Mouse (Mus musculus): ENCODE data around the gene Tas2r102. TPM values are rescaled to one million over a fixed set of nuclear protein-coding genes. Genes with fewer than 3 reads are reported as not detected.

Gene Tas2r102
- polyA plus RNA-seq (2015; fragmentation: Nextera tagmentation; extraction: Ambion mirVana), result not detected in 2 replicates

GRCm38 (mm10) chr6:132761831-132762230 is at the start of gene Tas2r102:
TSS of gene Tas2r102 (plus strand) at chr6:132762131.
- TF ChIP-seq CTCF (IDR thresholded peaks at IDR 0.05; ENCODE audit: low read depth), result no peak
- H3K9me3 ChIP-seq (ENCODE audit: control insufficient read depth), result no peaks in the 10 kb centered on the region
- WGBS, result 95% methylated on average over 2 of the region's 2 CpGs
- no peak for ATAC-seq
- no peaks in the 10 kb centered on the region for H3K4me1 ChIP-seq (replicated peaks; ENCODE audit: control insufficient read depth, insufficient read depth, low read length)
- no peak within 1 kb of the TSS for H3K4me2 ChIP-seq (replicated peaks; ENCODE audit: low read depth)
- H3K36me3 ChIP-seq (ENCODE audit: control insufficient read depth, insufficient read depth), result no peaks in the 10 kb centered on the region
- H3K9ac ChIP-seq (ENCODE audit: low read depth, low read length), result no peak within 1 kb of the TSS
- no peaks in the 10 kb centered on the region for H3K27me3 ChIP-seq (replicated peaks; ENCODE audit: control insufficient read depth, insufficient read depth, low read length)
- no peak within 1 kb of the TSS for H3K4me3 ChIP-seq (ENCODE audit: low read depth, low read length)
- no peak within 1 kb of the TSS for H3K27ac ChIP-seq (ENCODE audit: low read depth, low read length)

GRCm38 (mm10) chr6:132737935-132738334 is 24.0 kb upstream of the Tas2r102 start, which contains the start of gene Tas2r115:
TSS of gene Tas2r115 (minus strand) at chr6:132738035.
- Histone ChIP-seq H3K4me1 (replicated peaks; ENCODE audit: control insufficient read depth, insufficient read depth, low read length) (no peaks in the 10 kb centered on the region), H3K9me3 (ENCODE audit: control insufficient read depth) (no peaks in the 10 kb centered on the region), H3K27me3 (replicated peaks; ENCODE audit: control insufficient read depth, insufficient read depth, low read length) (no peaks in the 10 kb centered on the region), H3K27ac (ENCODE audit: low read depth, low read length) (no peak within 1 kb of the TSS), H3K4me3 (ENCODE audit: low read depth, low read length) (no peak within 1 kb of the TSS), H3K36me3 (ENCODE audit: control insufficient read depth, insufficient read depth) (no peaks in the 10 kb centered on the region), H3K9ac (ENCODE audit: low read depth, low read length) (no peak within 1 kb of the TSS), H3K4me2 (replicated peaks; ENCODE audit: low read depth) (no peak within 1 kb of the TSS)
- 59% methylated on average over 2 of the region's 2 CpGs for WGBS
- no peak for TF ChIP-seq CTCF (IDR thresholded peaks at IDR 0.05; ENCODE audit: low read depth)
- no peak for ATAC-seq

- TF ChIP-seq CTCF (IDR thresholded peaks at IDR 0.05; ENCODE audit: low read depth), result no peak
- Histone ChIP-seq H3K4me3 (ENCODE audit: low read depth, low read length) (no peak overlapping the region), H3K27me3 (replicated peaks; ENCODE audit: control insufficient read depth, insufficient read depth, low read length) (no peaks in the 10 kb centered on the region), H3K36me3 (ENCODE audit: control insufficient read depth, insufficient read depth) (no peaks in the 10 kb centered on the region), H3K9ac (ENCODE audit: low read depth, low read length) (no peak overlapping the region), H3K27ac (ENCODE audit: low read depth, low read length) (no peak overlapping the region), H3K4me1 (replicated peaks; ENCODE audit: control insufficient read depth, insufficient read depth, low read length) (no peaks in the 10 kb centered on the region), H3K9me3 (ENCODE audit: control insufficient read depth) (no peaks in the 10 kb centered on the region), H3K4me2 (replicated peaks; ENCODE audit: low read depth) (no peak overlapping the region)
- 77% methylated on average over 2 of the region's 2 CpGs for whole genome bisulfite sequencing
- ATAC-seq, result no peak
Observed at GRCm38 (mm10) chr6:132750206-132750605, 11.7 kb upstream of the Tas2r102 start.

GRCm38 (mm10) chr6:132754430-132754829 is 7.5 kb upstream of the Tas2r102 start, which contains the start of gene Tas2r124:
TSS of gene Tas2r124 (plus strand) at chr6:132754730.
- no peak within 1 kb of the TSS for H3K4me3 ChIP-seq (ENCODE audit: low read depth, low read length)
- H3K27ac ChIP-seq (ENCODE audit: low read depth, low read length), result no peak within 1 kb of the TSS
- no peaks in the 10 kb centered on the region for H3K36me3 ChIP-seq (ENCODE audit: control insufficient read depth, insufficient read depth)
- TF ChIP-seq CTCF (IDR thresholded peaks at IDR 0.05; ENCODE audit: low read depth), result no peak
- ATAC-seq, result no peak
- H3K9me3 ChIP-seq (ENCODE audit: control insufficient read depth), result no peaks in the 10 kb centered on the region
- H3K27me3 ChIP-seq (replicated peaks; ENCODE audit: control insufficient read depth, insufficient read depth, low read length), result no peaks in the 10 kb centered on the region
- WGBS, result 74% methylated on average over 1 of the region's 1 CpGs
- no peak within 1 kb of the TSS for H3K4me2 ChIP-seq (replicated peaks; ENCODE audit: low read depth)
- no peak within 1 kb of the TSS for H3K9ac ChIP-seq (ENCODE audit: low read depth, low read length)
- H3K4me1 ChIP-seq (replicated peaks; ENCODE audit: control insufficient read depth, insufficient read depth, low read length), result no peaks in the 10 kb centered on the region

- Histone ChIP-seq H3K36me3 (ENCODE audit: control insufficient read depth, insufficient read depth) (no peaks in the 10 kb centered on the region), H3K9ac (ENCODE audit: low read depth, low read length) (no peak within 1 kb of the TSS), H3K27me3 (replicated peaks; ENCODE audit: control insufficient read depth, insufficient read depth, low read length) (no peaks in the 10 kb centered on the region), H3K9me3 (ENCODE audit: control insufficient read depth) (no peaks in the 10 kb centered on the region), H3K4me2 (replicated peaks; ENCODE audit: low read depth) (no peak within 1 kb of the TSS), H3K27ac (ENCODE audit: low read depth, low read length) (no peak within 1 kb of the TSS), H3K4me3 (ENCODE audit: low read depth, low read length) (no peak within 1 kb of the TSS), H3K4me1 (replicated peaks; ENCODE audit: control insufficient read depth, insufficient read depth, low read length) (no peaks in the 10 kb centered on the region)
- no peak for TF ChIP-seq CTCF (IDR thresholded peaks at IDR 0.05; ENCODE audit: low read depth)
- ATAC-seq, result no peak
Observed at GRCm38 (mm10) chr6:132778062-132778461, 16.1 kb downstream of the Tas2r102 start, which contains the start of gene Tas2r136. TSS of gene Tas2r136 (minus strand) at chr6:132778162.

- no peaks in the 10 kb centered on the region for H3K27me3 ChIP-seq (replicated peaks; ENCODE audit: control insufficient read depth, insufficient read depth, low read length)
- no peak for TF ChIP-seq CTCF (IDR thresholded peaks at IDR 0.05; ENCODE audit: low read depth)
- no peak overlapping the region for H3K27ac ChIP-seq (ENCODE audit: low read depth, low read length)
- H3K4me3 ChIP-seq (ENCODE audit: low read depth, low read length), result no peak overlapping the region
- no peak overlapping the region for H3K9ac ChIP-seq (ENCODE audit: low read depth, low read length)
- 39% methylated on average over 1 of the region's 1 CpGs for WGBS
- no peak for ATAC-seq
- no peaks in the 10 kb centered on the region for H3K36me3 ChIP-seq (ENCODE audit: control insufficient read depth, insufficient read depth)
- H3K4me2 ChIP-seq (replicated peaks; ENCODE audit: low read depth), result no peak overlapping the region
- H3K9me3 ChIP-seq (ENCODE audit: control insufficient read depth), result peaks cover 3% of the 10 kb centered on the region; the same call in 1 of the 2 replicates
- H3K4me1 ChIP-seq (replicated peaks; ENCODE audit: control insufficient read depth, insufficient read depth, low read length), result no peaks in the 10 kb centered on the region
Observed at GRCm38 (mm10) chr6:132795393-132795792, 33.5 kb downstream of the Tas2r102 start.

- Histone ChIP-seq H3K4me2 (replicated peaks; ENCODE audit: low read depth) (no peak within 1 kb of the TSS), H3K4me3 (ENCODE audit: low read depth, low read length) (no peak within 1 kb of the TSS), H3K27ac (ENCODE audit: low read depth, low read length) (no peak within 1 kb of the TSS), H3K4me1 (replicated peaks; ENCODE audit: control insufficient read depth, insufficient read depth, low read length) (no peaks in the 10 kb centered on the region), H3K27me3 (replicated peaks; ENCODE audit: control insufficient read depth, insufficient read depth, low read length) (no peaks in the 10 kb centered on the region), H3K9me3 (ENCODE audit: control insufficient read depth) (no peaks in the 10 kb centered on the region), H3K36me3 (ENCODE audit: control insufficient read depth, insufficient read depth) (no peaks in the 10 kb centered on the region), H3K9ac (ENCODE audit: low read depth, low read length) (no peak within 1 kb of the TSS)
- no peak for ATAC-seq
- TF ChIP-seq CTCF (IDR thresholded peaks at IDR 0.05; ENCODE audit: low read depth), result no peak
- 79% methylated on average over 1 of the region's 1 CpGs for WGBS
Observed at GRCm38 (mm10) chr6:132802518-132802917, 40.6 kb downstream of the Tas2r102 start, which contains the start of gene Tas2r117. TSS of gene Tas2r117 (plus strand) at chr6:132802818.

Other genes starting within 250 kb of the Tas2r102 start
- not detected in 2 replicates for gene Prh1, start 192.3 kb upstream of the Tas2r102 start, polyA plus RNA-seq (2015; fragmentation: Nextera tagmentation; extraction: Ambion mirVana)
- gene Prp2, start 166.2 kb upstream of the Tas2r102 start, polyA plus RNA-seq (2015; fragmentation: Nextera tagmentation; extraction: Ambion mirVana), result not detected in 2 replicates
- gene A630073D07Rik, start 110.6 kb upstream of the Tas2r102 start, polyA plus RNA-seq (2015; fragmentation: Nextera tagmentation; extraction: Ambion mirVana), result not detected in 2 replicates
- gene Tas2r120, start 105.2 kb upstream of the Tas2r102 start, polyA plus RNA-seq (2015; fragmentation: Nextera tagmentation; extraction: Ambion mirVana), result not detected in 2 replicates
- gene Tas2r121, start 61.1 kb upstream of the Tas2r102 start, polyA plus RNA-seq (2015; fragmentation: Nextera tagmentation; extraction: Ambion mirVana), result not detected in 2 replicates
- gene Tas2r122, start 50.2 kb upstream of the Tas2r102 start, polyA plus RNA-seq (2015; fragmentation: Nextera tagmentation; extraction: Ambion mirVana), result not detected in 2 replicates
- gene Tas2r115, start 24.1 kb upstream of the Tas2r102 start, polyA plus RNA-seq (2015; fragmentation: Nextera tagmentation; extraction: Ambion mirVana), result not detected in 2 replicates
- gene Tas2r124, start 7.4 kb upstream of the Tas2r102 start, polyA plus RNA-seq (2015; fragmentation: Nextera tagmentation; extraction: Ambion mirVana), result not detected in 2 replicates
- gene Tas2r136, start 16.0 kb downstream of the Tas2r102 start, polyA plus RNA-seq (2015; fragmentation: Nextera tagmentation; extraction: Ambion mirVana), result not detected in 2 replicates
- not detected in 2 replicates for gene Tas2r117, start 40.7 kb downstream of the Tas2r102 start, polyA plus RNA-seq (2015; fragmentation: Nextera tagmentation; extraction: Ambion mirVana)
- not detected in 2 replicates for gene Tas2r123, start 85.0 kb downstream of the Tas2r102 start, polyA plus RNA-seq (2015; fragmentation: Nextera tagmentation; extraction: Ambion mirVana)
- gene Tas2r116, start 93.3 kb downstream of the Tas2r102 start, polyA plus RNA-seq (2015; fragmentation: Nextera tagmentation; extraction: Ambion mirVana), result not detected in 2 replicates
- gene Tas2r110, start 105.9 kb downstream of the Tas2r102 start, polyA plus RNA-seq (2015; fragmentation: Nextera tagmentation; extraction: Ambion mirVana), result not detected in 2 replicates
- not detected in 2 replicates for gene Tas2r113, start 130.9 kb downstream of the Tas2r102 start, polyA plus RNA-seq (2015; fragmentation: Nextera tagmentation; extraction: Ambion mirVana)
- not detected in 2 replicates for gene Tas2r125, start 147.5 kb downstream of the Tas2r102 start, polyA plus RNA-seq (2015; fragmentation: Nextera tagmentation; extraction: Ambion mirVana)
- not detected in 2 replicates for gene Tas2r129, start 189.0 kb downstream of the Tas2r102 start, polyA plus RNA-seq (2015; fragmentation: Nextera tagmentation; extraction: Ambion mirVana)
- gene Tas2r131, start 195.8 kb downstream of the Tas2r102 start, polyA plus RNA-seq (2015; fragmentation: Nextera tagmentation; extraction: Ambion mirVana), result not detected in 2 replicates
- gene Tas2r109, start 218.8 kb downstream of the Tas2r102 start, polyA plus RNA-seq (2015; fragmentation: Nextera tagmentation; extraction: Ambion mirVana), result not detected in 2 replicates

Data from intestine, postnatal 0 days (tissue).